Mouse (Mus musculus) heart, postnatal 0 days (tissue): ENCODE results near the gene Cacng4.

Source experiments
- CTCF ChIP-seq: IDR thresholded peaks from 2 replicates; pipeline ENCODE4 v1.5.1; 2016; ENCODE audit warnings: antibody characterized with exemption, control low read depth, low read depth
- EP300 ChIP-seq: IDR thresholded peaks from 2 replicates; pipeline ENCODE4 v1.6.1; 2016; ENCODE audit warnings: antibody characterized with exemption, low read depth

DNA sequence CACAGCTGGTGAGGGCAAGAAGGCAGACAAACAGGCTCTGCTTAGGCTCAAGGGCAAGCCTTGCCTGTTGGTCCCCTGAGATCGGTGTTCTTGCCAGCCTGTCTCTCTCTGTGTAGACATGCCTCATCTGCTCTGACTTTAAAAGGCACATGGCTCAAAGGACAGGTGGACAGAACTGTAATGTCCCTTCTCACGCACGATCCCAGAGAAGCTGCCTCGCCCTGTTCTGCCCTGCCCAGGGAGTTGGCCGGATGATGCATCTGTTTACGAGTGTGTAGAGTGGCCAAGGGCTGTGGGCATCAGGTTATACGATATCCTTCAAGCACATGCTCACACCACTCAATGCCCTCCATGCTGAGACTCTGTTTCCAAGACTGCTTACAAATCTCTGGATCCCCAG, 80.0 kb downstream of the Cacng4 start:
- TF ChIP-seq CTCF (no peak), EP300 (no peak)
